Mouse (Mus musculus): Measurements from ENCODE around the gene Ppbp.
A peak's percentile ranks its signal among the peaks of the same experiment; 100 is the strongest.

Ppbp gene

DNA sequence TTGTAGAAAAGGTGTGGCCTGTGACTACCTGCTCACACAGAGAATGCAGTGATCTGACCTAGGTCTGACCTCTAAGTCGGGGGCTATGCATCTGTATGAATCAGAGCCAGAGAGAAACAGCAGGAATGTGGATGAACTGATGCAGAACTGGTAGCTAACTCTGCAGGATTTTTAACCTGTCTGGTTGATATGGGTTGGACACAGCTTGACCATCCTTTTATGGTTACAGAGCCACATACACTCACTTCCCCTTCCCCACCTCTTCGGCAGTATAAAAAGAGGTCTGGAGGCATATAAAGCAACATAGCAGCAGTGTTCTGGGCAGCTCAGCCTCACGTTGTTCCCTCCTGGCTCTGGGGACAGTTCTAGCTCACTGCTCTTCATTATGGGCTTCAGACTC, at the start of gene Ppbp:
Gene Ppbp (plus strand): TSS at position 301 of the 400 bp plus-strand sequence.
- no peaks in the 10 kb centered on the region for H3K27me3 ChIP-seq (ENCODE audit: control insufficient read depth, insufficient read depth, low read length, poor library complexity, severe bottlenecking)
- no peaks in the 10 kb centered on the region for H3K36me3 ChIP-seq (ENCODE audit: control insufficient read depth, insufficient read depth, low read length, poor library complexity, severe bottlenecking)
- DNase-seq (ENCODE audit: low read depth, low spot score), result no peak

DNA sequence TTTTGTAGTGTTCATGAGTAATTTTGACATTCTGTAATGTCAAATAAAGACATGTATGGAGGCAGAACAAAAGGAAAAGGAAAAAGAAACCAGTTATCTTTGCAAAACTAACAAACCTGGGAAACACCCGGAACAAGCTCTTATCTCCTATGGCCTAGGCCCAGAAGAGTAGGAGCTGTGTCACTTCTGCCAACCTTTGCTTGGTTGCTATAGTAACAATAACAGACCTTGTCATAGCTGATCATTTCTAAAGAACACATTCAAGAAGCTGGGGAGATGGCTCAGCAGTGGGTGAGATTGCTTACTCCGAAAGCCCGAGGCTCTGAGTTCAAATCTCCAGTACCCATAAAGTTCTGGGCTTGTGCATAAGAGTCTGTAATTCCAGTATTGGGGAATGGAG, 45.7 kb upstream of the Ppbp start:
- Histone ChIP-seq H3K27me3 (ENCODE audit: control insufficient read depth, insufficient read depth, low read length, poor library complexity, severe bottlenecking) (no peaks in the 10 kb centered on the region), H3K36me3 (ENCODE audit: control insufficient read depth, insufficient read depth, low read length, poor library complexity, severe bottlenecking) (no peaks in the 10 kb centered on the region)

DNA sequence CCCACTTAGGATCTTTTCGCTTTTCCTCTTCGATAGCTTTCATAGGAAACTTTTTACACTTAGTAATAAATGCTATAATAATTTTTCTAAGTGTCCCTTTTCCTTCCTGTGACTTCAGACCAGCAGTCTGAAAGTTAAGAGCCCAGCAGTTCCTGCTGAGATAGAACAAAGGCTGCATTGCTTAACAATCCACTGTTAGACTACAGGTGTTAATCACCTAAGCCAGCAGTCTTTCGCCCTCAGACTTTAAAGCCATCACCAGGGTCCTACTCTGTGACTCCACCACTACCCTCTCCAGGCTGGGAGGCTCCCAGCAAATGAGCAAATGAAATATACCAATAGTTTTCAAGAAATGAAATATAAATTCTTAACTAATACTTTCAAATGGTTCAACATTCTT, 40.1 kb upstream of the Ppbp start:
- Histone ChIP-seq H3K27me3 (ENCODE audit: control insufficient read depth, insufficient read depth, low read length, poor library complexity, severe bottlenecking) (no peaks in the 10 kb centered on the region), H3K36me3 (ENCODE audit: control insufficient read depth, insufficient read depth, low read length, poor library complexity, severe bottlenecking) (no peaks in the 10 kb centered on the region)
- DNase-seq (ENCODE audit: low read depth, low spot score), result no peak

More for the DNA sequence above, 45.7 kb upstream of the Ppbp start:
- no peak for DNase-seq (ENCODE audit: low read depth, low spot score)

DNA sequence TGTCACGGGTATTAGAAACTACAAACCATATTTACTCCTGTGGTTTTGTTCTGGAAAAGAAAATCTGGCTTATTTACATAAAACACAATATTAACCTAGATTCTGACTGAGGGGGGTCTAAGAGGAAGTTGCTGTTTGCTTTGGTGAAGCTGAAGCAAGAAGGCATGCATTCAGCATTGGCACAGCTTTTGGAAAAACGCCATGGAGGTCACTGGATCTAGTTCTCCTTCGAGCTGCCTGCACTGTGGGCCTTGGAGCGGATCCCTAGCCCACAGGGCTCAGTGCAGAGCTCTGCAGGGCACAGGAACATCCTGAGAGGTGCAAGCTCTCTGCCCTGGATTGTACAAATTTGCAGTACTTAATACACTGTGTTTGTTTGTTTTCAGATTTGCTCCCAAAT, 36.8 kb upstream of the Ppbp start:
- no peaks in the 10 kb centered on the region for H3K36me3 ChIP-seq (ENCODE audit: control insufficient read depth, insufficient read depth, low read length, poor library complexity, severe bottlenecking)
- H3K27me3 ChIP-seq (ENCODE audit: control insufficient read depth, insufficient read depth, low read length, poor library complexity, severe bottlenecking), result no peaks in the 10 kb centered on the region
- DNase-seq (ENCODE audit: low read depth, low spot score), result no peak

DNA sequence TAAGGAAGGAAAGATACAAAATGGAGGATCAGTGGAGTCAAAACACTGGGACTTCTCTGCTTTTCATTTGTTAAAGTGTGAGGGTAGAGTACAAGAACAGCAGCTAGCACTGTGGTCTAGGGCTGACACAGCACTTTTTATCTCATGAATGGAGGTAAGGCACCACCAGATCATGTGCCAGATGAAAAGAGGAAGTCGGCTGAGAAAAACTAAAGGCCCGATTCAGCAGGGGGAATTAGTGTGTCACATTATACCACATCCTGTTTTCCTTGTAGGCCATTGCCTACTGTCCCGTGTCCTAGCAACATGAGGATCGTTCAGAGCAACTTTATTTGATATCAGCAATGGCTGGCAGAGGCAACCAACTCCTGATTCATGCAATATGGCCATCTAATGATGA, 26.3 kb upstream of the Ppbp start:
- Histone ChIP-seq H3K27me3 (ENCODE audit: control insufficient read depth, insufficient read depth, low read length, poor library complexity, severe bottlenecking) (no peaks in the 10 kb centered on the region), H3K36me3 (ENCODE audit: control insufficient read depth, insufficient read depth, low read length, poor library complexity, severe bottlenecking) (no peaks in the 10 kb centered on the region)
- peak; percentile 79 for DNase-seq (ENCODE audit: low read depth, low spot score)

DNA sequence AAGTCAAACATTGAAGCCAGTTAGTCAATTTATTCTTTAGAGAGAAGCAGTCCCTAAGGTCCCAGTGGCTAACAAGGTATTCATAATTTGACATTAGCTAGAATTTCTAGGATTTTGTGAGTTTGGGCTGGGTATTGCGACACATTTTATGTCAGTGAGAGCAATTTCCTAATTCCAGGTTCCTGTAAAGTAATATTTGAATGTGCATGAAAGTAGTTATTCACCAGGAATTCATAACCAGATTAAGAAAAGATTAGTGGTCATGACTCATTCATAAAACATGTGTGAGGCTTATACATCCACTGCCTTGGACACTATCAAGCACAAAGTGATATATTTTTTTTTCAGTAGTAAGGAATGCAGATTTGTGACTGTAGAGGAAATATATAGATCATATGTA, 14.4 kb upstream of the Ppbp start:
- Histone ChIP-seq H3K36me3 (ENCODE audit: control insufficient read depth, insufficient read depth, low read length, poor library complexity, severe bottlenecking) (no peaks in the 10 kb centered on the region), H3K27me3 (ENCODE audit: control insufficient read depth, insufficient read depth, low read length, poor library complexity, severe bottlenecking) (no peaks in the 10 kb centered on the region)
- no peak for DNase-seq (ENCODE audit: low read depth, low spot score)

DNA sequence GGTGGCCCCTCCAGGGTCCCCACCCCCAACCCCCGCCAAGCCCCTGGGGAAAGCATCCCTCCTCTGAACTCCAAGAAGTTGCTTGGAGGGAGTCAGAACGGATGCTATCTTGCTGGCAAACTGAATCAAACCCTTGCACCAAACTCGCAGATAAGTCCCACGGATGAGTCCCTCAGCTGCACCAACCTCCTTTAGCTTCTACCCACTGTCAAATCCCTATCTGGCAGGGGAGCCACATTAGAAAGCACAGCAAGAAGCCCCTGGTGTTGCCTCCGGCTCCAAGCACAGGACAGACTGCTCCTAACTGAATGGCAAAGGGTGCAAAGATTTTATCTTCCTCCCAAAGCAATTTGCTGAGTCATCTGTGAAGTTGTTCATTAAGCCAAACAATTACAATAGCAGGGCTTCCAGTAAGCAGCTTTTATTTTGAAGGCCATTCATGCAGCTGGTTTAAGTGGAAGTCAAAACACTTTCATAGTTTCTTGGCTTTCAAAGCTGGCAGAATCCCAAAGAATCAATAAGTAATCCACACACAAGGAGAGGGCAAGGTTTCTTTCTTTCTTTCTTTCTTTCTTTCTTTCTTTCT, 10.2 kb upstream of the Ppbp start:
- H3K36me3 ChIP-seq (ENCODE audit: control insufficient read depth, insufficient read depth, low read length, poor library complexity, severe bottlenecking), result no peaks in the 10 kb centered on the region
- no peaks in the 10 kb centered on the region for H3K27me3 ChIP-seq (ENCODE audit: control insufficient read depth, insufficient read depth, low read length, poor library complexity, severe bottlenecking)
- no peak for DNase-seq (ENCODE audit: low read depth, low spot score)

DNA sequence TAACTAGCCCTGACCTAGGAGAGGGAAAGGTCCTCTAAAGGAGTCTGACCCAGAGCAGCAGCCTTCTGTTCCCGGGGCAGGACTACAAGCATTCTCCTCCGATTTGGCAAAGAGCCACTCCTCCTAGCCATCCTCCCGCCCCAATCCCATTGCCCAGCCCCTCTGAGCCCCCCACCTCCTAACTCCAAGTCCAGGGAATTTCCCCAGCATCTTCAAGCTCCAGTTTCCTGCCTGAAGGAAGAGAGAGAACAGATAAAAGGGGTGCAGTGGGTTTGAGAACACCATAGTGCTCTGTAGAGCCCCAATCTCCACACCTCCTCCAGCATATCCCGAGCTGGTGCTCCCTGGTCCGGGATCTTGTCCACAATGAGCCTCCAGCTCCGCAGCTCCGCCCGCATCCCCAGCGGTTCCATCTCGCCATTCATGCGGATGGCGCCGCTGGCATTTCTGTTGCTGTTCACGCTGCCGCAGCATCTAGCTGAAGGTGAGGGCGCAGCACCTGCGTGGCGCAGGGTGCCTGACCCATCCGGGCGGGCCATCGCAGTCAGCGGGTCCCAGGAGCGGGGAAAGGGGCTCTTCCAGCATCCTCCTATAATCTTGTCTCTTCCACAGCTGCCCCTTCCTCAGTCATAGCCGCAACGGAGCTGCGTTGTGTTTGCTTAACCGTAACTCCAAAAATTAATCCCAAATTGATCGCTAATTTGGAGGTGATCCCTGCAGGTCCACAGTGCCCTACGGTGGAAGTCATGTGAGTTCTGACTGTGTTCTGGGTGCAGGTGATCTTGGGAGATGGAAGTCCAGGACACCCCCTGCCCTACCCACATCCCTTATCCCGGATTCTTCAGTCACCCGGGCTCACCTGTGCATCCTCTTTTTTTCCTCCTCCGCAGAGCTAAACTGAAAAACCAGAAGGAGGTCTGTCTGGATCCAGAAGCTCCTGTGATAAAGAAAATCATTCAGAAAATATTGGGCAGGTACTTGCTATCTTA, 8.9 kb upstream of the Ppbp start, which contains the start of gene Cxcl5:
Gene Cxcl5 (plus strand): TSS at position 284 of the 989 bp plus-strand sequence.
- DNase-seq (ENCODE audit: low read depth, low spot score), result no peak
- Histone ChIP-seq H3K36me3 (ENCODE audit: control insufficient read depth, insufficient read depth, low read length, poor library complexity, severe bottlenecking) (no peaks in the 10 kb centered on the region), H3K27me3 (ENCODE audit: control insufficient read depth, insufficient read depth, low read length, poor library complexity, severe bottlenecking) (no peaks in the 10 kb centered on the region)

DNA sequence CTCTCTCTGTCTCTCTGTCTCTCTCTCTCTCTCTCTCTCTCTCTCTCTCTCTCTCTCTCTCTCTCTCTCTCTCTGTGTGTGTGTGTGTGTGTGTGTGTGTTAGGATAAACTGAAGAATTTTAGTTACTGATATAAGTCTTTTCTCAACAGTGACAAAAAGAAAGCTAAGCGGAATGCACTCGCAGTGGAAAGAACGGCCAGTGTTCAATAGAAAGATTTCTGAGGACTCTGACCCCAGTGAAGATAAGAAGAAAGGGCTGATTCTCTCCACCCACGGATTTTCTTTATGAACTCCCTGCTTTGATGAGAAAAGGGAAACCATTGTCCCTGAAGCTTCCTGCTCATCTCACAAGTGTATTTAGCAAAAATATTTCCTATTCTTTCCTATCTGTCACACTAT, 8.0 kb upstream of the Ppbp start:
- Histone ChIP-seq H3K27me3 (ENCODE audit: control insufficient read depth, insufficient read depth, low read length, poor library complexity, severe bottlenecking) (no peaks in the 10 kb centered on the region), H3K36me3 (ENCODE audit: control insufficient read depth, insufficient read depth, low read length, poor library complexity, severe bottlenecking) (no peaks in the 10 kb centered on the region)
- no peak for DNase-seq (ENCODE audit: low read depth, low spot score)

DNA sequence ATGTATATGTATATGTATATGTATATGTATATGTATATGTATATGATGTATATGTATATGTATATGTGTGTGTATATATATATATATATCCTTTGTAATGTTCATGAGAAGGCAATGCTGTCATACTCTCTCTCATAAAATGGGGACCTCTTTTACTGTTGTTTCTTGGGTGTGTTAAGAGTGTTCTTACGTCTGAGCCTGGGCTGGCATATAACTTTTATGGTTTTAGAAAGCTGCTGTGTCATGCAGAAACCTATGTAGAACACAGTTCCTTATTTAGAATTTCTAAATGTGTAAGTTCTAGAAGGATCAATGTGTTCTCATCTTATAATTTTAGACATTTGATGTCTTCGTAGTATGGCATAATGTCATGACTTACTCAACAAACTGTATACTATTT, 7.5 kb upstream of the Ppbp start:
- no peaks in the 10 kb centered on the region for H3K27me3 ChIP-seq (ENCODE audit: control insufficient read depth, insufficient read depth, low read length, poor library complexity, severe bottlenecking)
- DNase-seq (ENCODE audit: low read depth, low spot score), result no peak

DNA sequence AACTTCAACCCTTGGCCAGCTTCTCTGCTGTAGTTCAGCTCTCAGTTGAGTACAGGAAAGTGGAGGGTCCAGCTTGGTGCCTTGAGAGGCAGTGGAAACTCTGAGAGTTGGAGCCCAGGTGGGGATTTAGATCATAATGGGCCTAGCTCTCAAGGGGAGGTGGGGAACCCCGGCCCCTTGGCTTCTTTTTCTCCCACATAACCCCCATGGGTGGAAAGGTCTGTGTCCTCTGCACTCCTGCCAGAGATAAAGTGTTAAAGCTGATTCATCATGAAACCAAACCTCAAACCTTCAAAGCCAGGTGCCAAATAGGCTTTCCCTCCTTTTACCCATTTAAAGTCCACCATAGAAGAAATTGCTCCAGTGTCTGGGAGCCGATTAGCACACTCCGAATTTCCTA, 6.5 kb upstream of the Ppbp start:
- no peak for DNase-seq (ENCODE audit: low read depth, low spot score)
- no peaks in the 10 kb centered on the region for H3K27me3 ChIP-seq (ENCODE audit: control insufficient read depth, insufficient read depth, low read length, poor library complexity, severe bottlenecking)
- no peaks in the 10 kb centered on the region for H3K36me3 ChIP-seq (ENCODE audit: control insufficient read depth, insufficient read depth, low read length, poor library complexity, severe bottlenecking)

More for the DNA sequence above, 7.5 kb upstream of the Ppbp start:
- H3K36me3 ChIP-seq (ENCODE audit: control insufficient read depth, insufficient read depth, low read length, poor library complexity, severe bottlenecking), result no peaks in the 10 kb centered on the region

DNA sequence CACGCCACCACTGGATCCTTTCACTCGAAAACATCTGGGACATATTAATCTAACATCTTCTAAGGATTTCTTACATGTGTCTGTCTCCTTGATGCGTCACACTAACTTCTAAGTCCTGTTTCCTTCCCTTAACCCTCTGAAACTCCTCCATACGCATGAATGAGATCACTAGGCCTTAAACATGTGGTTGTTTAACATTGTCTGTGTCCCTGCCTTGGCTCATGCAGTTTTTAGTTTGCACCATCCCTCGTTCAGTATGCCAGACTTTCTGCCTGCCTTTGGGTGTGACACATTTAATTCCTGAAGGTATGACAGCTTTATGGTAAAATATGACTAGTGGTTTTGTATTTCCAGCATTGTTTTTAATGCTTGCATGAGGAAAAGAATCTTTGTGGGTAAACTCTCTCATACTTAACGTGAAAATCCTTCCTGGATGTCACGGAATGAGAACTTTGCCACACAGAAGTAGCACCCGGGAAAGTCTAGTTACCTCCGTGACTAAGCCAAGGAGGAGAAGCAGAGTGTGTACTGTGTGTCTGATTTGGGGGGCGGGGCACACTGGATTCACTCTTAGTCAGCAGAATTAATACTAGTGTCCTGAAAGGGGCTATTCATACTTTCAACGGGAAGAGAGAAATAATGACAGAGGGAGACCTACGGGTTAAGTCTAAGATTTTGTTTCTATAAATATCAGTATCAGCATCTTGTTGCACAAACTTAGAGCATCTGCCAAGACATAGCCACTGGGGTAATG, 4.2 kb upstream of the Ppbp start:
- DNase-seq (ENCODE audit: low read depth, low spot score), result no peak
- H3K27me3 ChIP-seq (ENCODE audit: control insufficient read depth, insufficient read depth, low read length, poor library complexity, severe bottlenecking), result no peaks in the 10 kb centered on the region
- H3K36me3 ChIP-seq (ENCODE audit: control insufficient read depth, insufficient read depth, low read length, poor library complexity, severe bottlenecking), result no peaks in the 10 kb centered on the region

DNA sequence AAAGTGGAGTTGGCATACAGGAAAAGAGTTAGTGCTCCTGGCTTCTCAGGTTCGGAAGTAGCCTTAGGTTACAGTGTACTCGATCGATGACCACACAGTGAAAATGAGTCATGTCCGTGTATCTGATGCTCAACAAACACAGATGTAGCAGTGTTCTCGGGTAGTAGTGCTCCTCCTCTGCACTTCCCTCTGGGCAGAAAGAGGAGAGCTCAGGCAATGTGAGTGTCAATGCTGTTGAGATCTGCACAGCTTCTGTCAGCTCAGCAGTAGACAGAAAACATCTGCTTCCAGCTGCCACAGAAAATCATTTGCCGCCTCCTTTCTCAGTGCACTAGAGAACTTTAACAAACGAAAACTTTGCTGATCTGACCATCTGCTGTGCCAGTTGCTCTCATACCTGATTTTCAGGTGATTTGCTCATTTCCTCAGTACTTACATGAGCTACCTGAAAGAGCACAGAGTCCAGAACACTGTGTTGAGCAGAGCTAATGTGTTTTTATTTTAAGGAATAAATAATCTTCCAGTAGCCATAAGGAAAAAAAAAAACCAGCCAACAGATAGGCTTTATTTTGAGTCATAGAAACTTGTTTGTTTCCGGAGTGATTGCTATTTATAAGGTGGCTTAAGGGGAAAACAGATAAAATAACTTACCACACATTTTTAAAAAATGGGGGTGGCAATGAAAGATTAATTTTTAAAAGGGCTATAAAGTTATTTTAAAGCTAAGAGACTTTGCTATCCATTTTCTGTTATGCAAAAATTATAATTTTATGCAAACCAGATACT, 2.3 kb upstream of the Ppbp start:
- no peaks in the 10 kb centered on the region for H3K36me3 ChIP-seq (ENCODE audit: control insufficient read depth, insufficient read depth, low read length, poor library complexity, severe bottlenecking)
- DNase-seq (ENCODE audit: low read depth, low spot score), result no peak
- no peaks in the 10 kb centered on the region for H3K27me3 ChIP-seq (ENCODE audit: control insufficient read depth, insufficient read depth, low read length, poor library complexity, severe bottlenecking)

DNA sequence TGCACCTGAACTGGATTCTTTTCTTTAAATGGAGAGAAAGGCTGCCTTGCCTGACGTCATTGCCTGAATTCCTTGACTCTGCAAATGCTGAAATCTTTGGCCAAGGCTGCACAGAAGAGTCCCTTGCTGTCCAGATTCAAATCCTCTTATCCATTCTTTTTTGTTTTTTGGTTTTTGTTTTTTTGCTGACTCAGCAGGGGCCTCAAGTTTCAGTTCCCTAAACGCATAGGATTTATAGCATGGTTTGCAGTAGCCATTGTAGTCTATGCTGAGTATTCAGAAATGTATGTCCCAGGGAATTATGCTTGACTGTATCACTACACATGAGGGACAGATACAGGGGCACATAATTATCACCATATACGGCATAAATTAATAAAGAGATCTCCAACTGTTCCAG, 3.1 kb downstream of the Ppbp start:
- H3K27me3 ChIP-seq (ENCODE audit: control insufficient read depth, insufficient read depth, low read length, poor library complexity, severe bottlenecking), result no peaks in the 10 kb centered on the region
- no peaks in the 10 kb centered on the region for H3K36me3 ChIP-seq (ENCODE audit: control insufficient read depth, insufficient read depth, low read length, poor library complexity, severe bottlenecking)
- DNase-seq (ENCODE audit: low read depth, low spot score), result no peak

Data from splenic B cell, adult 2 months (primary cell).